Mouse (Mus musculus): ENCODE data around the gene Chp1. TPM values are rescaled to one million over a fixed set of nuclear protein-coding genes. Genes with fewer than 3 reads are reported as not detected.
A peak's percentile ranks its signal among the peaks of the same experiment; 100 is the strongest.
"Not testable (repeated sequence)": the region's sequence is repeated elsewhere in the genome, so short reads cannot be mapped to it uniquely, and the experiment has no call there.

Gene Chp1
- 100 to 1,000 TPM; 306 to 408 TPM for total RNA-seq (2021)
- long read RNA-seq, experiment 1, transcript Chp1-201 (7 exons, 2,609 nt): major isoform, 287 of 309 reads
- long read RNA-seq, experiment 1, partial matches to known transcripts: 8 of 309 reads
- long read RNA-seq, experiment 1, other reads (novel, unspliced or antisense): 13 of 309 reads
- long read RNA-seq, experiment 2, transcript Chp1-201 (7 exons, 2,609 nt): major isoform, 214 of 286 reads
- long read RNA-seq, experiment 2, partial matches to known transcripts: 58 of 286 reads
- long read RNA-seq, experiment 2, other reads (novel, unspliced or antisense): 11 of 286 reads

- DNase-seq (ENCODE audit: low spot score in 2 of 2): peak; percentile 97 to 98
Observed at GRCm38 (mm10) chr2:119547522-119548370, at the start of gene Chp1, which contains the start of gene Exd1. Gene Chp1 (plus strand): TSS chr2:119547697. Gene Exd1 (minus strand): TSS chr2:119547627.

DNA sequence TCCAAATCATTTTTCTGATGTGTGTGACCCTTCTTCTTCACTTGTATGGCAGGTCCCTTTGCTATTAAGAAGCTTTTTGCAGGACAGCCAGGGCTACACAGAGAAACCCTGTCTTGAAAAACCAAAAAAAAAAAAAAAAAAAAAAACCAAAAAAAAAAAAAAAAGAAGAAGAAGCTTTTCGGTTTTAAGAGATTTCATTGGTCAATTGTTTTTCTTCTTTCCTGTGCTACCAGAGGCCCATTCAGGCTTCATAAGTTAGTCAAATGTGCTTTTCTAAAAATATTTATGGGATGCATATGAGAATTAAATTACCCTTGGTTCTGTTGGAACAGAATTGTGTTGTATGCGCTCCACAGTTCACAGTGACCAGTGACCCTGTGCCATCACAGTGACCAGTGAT is 48.6 kb upstream of the Chp1 start:
- no peak for DNase-seq (ENCODE audit: low spot score in 2 of 2)

DNA sequence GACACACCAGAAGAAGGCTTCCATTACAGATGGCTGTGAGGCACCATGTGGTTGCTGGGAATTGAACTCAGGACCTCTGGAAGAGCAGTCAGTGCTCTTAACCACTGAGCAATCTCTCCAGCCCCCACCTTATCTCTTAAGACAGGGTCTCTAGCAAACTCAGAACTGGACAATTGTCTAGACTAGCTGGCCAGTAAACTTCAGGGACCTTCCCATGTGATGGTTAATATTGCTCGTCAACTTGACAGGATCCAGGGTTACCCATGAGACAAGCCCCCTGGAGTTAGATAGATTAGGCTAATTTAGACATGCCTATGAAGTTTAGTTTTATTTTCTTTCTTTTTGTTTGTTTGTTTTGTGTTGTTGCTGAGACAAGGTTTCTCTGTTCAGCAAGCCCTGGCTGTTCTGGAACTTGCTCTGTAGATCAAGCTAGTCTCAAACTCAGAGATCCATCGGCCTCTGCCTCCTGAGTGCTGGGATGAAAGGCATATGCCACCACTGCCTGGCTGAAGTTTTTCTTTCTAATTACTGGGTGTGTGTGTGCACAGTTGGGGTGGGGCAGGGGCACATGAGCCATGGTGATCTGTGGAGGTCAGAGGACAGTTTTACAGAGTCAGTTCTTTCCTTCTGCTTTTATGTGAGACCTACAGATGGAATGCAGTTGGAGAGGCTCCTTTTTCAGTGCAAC is 46.4 kb upstream of the Chp1 start:
- DNase-seq (ENCODE audit: low spot score in 2 of 2): no peak

- DNase-seq (ENCODE audit: low spot score in 2 of 2): no peak
Observed at GRCm38 (mm10) chr2:119507108-119507507, 40.4 kb upstream of the Chp1 start.

DNA sequence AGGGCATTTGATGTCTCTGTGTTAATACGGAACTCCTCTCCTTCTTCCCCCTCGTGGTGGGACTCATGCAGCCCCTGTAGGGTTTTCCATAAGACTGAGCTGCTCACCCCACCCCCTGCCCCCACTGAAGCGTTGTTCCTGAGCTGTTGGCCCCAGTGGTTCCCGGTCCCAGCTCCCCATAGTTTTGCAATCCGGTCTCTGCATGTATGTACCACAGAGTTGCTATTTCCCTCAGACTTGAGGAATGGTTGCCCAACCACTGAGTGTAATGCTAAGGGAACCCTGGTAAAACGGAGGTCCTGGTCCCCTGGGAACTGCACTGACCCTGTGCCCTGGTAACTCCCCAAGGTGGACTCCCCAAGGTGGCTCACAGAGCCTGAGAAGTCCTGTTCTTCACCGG is 39.0 kb upstream of the Chp1 start:
- DNase-seq (ENCODE audit: low spot score in 2 of 2): not testable (repeated sequence)

DNA sequence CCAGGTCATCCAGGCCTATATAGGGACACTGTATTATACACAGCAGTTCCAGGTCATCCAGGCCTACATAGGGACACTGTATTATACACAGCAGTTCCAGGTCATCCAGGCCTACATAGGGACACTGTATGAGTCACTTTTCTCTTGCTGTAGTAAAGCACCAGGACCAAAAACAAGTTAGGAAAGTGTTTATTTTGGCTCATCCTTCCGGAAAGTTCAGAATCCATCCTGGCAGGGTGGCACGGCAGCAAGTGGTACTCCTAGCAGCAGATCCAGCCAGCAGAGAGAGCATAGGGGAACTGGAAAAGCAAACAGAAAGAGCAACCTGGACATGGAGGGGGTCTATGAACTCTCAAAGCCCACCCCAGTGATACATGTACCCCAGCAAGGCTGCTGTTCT is 36.6 kb upstream of the Chp1 start:
- DNase-seq (ENCODE audit: low spot score in 2 of 2): no peak

- no peak for DNase-seq (ENCODE audit: low spot score in 2 of 2)
Observed at GRCm38 (mm10) chr2:119512292-119512691, 35.2 kb upstream of the Chp1 start.

DNA sequence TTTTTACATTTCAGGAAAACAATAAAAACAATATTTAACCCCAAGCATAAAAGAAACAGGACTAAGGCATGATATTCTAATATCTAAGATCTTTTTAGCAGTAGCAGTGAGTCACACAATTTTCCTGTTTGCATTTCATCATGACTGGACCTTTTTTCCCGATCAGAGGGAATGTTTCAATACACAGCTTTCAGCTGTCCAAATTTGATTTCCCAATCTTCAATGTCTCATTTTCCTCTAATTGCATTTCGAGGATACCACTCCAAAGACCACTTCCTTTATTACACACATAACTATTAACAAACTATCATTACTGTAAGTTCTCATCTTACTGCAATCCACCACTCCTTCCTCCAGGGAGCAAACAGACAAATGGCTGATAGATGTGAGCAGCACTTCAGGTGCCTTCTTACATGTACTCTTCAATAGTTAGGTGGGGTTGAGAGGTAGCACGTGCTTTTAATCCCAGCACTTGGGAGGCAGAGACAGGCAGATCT is 33.4 kb upstream of the Chp1 start:
- no peak for DNase-seq (ENCODE audit: low spot score in 2 of 2)

DNA sequence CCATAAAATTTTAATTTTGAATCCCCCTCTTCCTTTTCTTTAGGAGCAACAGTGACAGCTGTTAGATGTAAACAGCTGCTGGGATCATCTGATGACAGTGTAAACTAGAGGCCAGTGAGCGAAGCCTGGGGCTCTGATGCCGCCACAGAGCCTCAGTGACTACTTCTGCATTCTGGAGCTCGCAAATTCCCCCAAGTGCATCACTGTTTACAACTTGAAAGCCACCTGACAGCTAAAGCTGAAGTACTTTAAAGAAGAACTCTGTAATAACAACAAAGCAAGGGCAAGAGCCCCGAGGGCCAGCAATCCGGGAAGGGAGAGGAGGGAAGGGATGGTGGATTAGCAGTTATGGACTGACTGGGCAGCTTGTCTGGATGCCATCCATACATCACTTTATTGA is 30.7 kb upstream of the Chp1 start:
- no peak for DNase-seq (ENCODE audit: low spot score in 2 of 2)

DNA sequence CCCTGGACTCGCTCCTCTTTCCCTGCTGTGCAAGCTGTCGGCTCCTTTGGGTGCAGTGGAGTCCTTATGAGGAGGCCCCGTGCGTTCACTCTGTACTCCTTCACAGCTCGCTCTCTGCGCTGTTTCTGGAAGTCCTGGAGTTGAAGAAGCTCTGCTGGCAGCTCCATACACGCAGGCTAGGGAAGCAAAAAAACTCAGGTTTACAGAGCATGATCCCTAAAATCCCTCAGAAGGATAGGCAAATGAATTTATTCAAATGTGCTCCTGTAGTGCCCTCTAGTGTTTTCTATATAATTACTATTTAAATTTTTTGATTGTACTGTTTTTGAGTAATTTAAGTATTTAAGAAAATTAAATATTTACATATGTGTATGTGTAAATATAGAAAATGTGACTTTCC is 26.9 kb upstream of the Chp1 start:
- no peak for DNase-seq (ENCODE audit: low spot score in 2 of 2)

GRCm38 (mm10) chr2:119523836-119524235 is 23.7 kb upstream of the Chp1 start:
- DNase-seq (ENCODE audit: low spot score in 2 of 2): no peak

DNA sequence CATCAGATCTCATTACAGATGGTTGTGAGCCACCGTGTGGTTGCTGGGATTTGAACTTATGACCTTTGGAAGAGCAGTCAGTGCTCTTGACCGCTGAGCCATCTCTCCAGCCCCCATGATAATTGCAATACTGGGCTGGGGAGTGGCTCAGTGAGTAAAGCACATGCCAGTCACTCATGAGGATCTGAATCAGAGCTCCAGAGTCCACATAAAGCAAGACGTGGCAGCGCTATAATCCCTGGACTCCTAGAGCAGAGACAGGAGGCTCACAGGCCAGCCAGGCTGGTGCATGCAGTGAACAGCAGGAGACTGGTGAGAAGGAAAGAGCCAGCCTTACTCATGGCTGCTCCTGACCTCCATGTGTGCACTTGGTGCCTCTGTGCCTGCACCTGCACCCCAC is 22.1 kb upstream of the Chp1 start:
- DNase-seq (ENCODE audit: low spot score in 2 of 2): no peak

GRCm38 (mm10) chr2:119538802-119539201 is 8.7 kb upstream of the Chp1 start:
- no peak for DNase-seq (ENCODE audit: low spot score in 2 of 2)

- DNase-seq (ENCODE audit: low spot score in 2 of 2): peak; percentile 39 to 59
Observed at GRCm38 (mm10) chr2:119542106-119542505, 5.4 kb upstream of the Chp1 start.

DNA sequence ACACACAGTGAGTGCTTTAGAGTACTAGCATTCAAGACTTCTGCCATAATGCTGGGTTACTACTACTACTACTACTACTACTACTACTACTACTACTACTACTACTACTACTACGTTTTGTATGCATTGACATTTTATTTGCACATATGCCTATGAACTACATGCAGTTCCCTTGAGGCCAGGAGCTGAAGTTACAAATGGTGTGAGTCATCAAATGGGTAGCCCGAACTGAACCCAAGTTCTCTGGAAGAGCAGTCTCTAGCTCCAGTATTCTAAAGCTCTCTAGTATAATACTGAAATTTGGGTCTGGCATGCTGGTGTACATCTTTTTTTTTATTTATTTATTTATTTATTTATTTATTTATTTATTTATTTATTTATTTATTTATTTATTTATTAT is 3.8 kb upstream of the Chp1 start:
- DNase-seq (ENCODE audit: low spot score in 2 of 2): no peak

- DNase-seq (ENCODE audit: low spot score in 2 of 2): peak; percentile 75 to 82
Observed at GRCm38 (mm10) chr2:119546848-119547521, 512 bp upstream of the Chp1 start.

DNA sequence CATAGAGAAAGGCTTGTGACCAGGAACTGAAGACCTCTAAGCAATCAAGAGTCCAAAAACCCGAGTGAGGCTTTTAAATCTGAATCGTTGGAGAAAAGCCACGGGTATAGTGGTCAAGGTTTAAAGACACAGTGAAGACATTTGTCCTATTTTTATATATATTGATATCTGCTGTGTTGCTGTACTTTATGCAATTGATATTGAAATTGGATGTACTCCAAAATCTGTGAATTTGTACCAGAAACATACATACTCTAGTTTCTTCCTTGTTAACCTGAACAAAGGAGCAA is 819 bp downstream of the Chp1 start:
- no peak for DNase-seq (ENCODE audit: low spot score in 2 of 2)

DNA sequence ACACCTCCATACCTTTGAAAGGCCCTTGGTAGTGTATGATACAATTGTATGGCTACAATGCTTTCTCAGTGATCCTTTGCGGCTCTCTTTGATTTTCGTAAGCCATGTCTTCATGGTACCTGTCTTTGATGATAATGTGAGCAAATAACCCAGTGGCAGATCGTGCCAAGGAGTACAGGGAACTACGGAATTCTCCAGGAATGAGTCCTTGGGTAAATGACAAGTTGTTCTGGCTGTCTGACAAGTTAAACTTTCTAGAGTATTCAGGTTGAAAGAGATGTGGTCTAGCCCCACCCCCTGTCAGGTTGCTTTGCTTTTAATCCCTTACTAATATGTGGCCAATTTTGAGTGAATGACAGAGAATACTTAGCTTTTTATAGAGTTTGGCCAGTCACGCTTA is 1.2 kb downstream of the Chp1 start:
- DNase-seq (ENCODE audit: low spot score in 2 of 2): no peak

GRCm38 (mm10) chr2:119549678-119550077 is 2.2 kb downstream of the Chp1 start:
- no peak for DNase-seq (ENCODE audit: low spot score in 2 of 2)

- DNase-seq (ENCODE audit: low spot score in 2 of 2): no peak
Observed at GRCm38 (mm10) chr2:119558039-119558438, 10.5 kb downstream of the Chp1 start.

GRCm38 (mm10) chr2:119558737-119559340 is 11.3 kb downstream of the Chp1 start:
- no peak for DNase-seq (ENCODE audit: low spot score in 2 of 2)
